Mouse (Mus musculus) kidney, postnatal 0 days (tissue): ENCODE measurements at regions not wholly inside any gene's neighbourhood (a gene's known extent, or its start where the extent isn't known, plus 50 kb on each side); places are given as distances from the start of the nearest gene placed in this dataset.
A peak's percentile ranks its signal among the peaks of the same experiment; 100 is the strongest.

Experiments used
- ATAC-seq: fragments of 200-750 bp; cut with Nextera tagmentation; replicated peaks from 2 replicates; pipeline ENCODE4 v1.8.0; 2017; ENCODE audit warnings: low read depth, moderate number of reproducible peaks, moderate TSS enrichment, moderate library complexity; ENCODE audit not compliant: low FRiP score
- DNase-seq: peaks from one replicate; pipeline ENCODE4 v3.0.0-alpha.2; 2016; ENCODE audit warnings: low spot score
- H3K27ac ChIP-seq: fragments of 300-500 bp; sonication (generic); 2 replicates; pipeline ENCODE4 v1.5.1; 2014; ENCODE audit warnings: mild to moderate bottlenecking
- H3K27me3 ChIP-seq: fragments of 300-500 bp; sonication (generic); 2 replicates; pipeline ENCODE4 v1.6.1; 2014; ENCODE audit warnings: low read length, mixed read lengths; ENCODE audit not compliant: insufficient read depth
- H3K36me3 ChIP-seq: fragments of 300-500 bp; sonication (generic); 2 replicates; pipeline ENCODE4 v1.6.1; 2014; ENCODE audit warnings: low read length, mixed read lengths; ENCODE audit not compliant: insufficient read depth
- H3K4me1 ChIP-seq: fragments of 300-500 bp; sonication (generic); replicated peaks from 2 replicates; pipeline ENCODE4 v1.6.1; 2014; ENCODE audit warnings: antibody characterized with exemption, low read length, mixed read lengths; ENCODE audit not compliant: insufficient read depth
- H3K4me2 ChIP-seq: fragments of 300-500 bp; sonication (generic); 2 replicates; pipeline ENCODE4 v1.6.1; 2014; ENCODE audit warnings: mild to moderate bottlenecking, low read length, moderate library complexity, mixed read lengths
- H3K4me3 ChIP-seq: fragments of 300-500 bp; sonication (generic); replicated peaks from 2 replicates; pipeline ENCODE4 v1.5.1; 2014; ENCODE audit warnings: low read depth, low read length
- H3K9ac ChIP-seq: fragments of 300-500 bp; sonication (generic); 2 replicates; pipeline ENCODE4 v1.6.1; 2014; ENCODE audit warnings: low read depth, low read length
- H3K9me3 ChIP-seq: fragments of 300-500 bp; sonication (generic); replicated peaks from 2 replicates; pipeline ENCODE4 v1.6.1; 2016; ENCODE audit warnings: low read length, inconsistent platforms, mixed read lengths
- CTCF ChIP-seq: IDR thresholded peaks from 2 replicates; pipeline ENCODE4 v1.5.1; 2016; ENCODE audit warnings: antibody characterized with exemption, low read depth, mild to moderate bottlenecking, moderate library complexity
- WGBS: fragments of 180-500 bp; shearing (Covaris S2); extraction: QIAGEN DNeasy Blood & Tissue Kit; methylation state at CpG from one replicate; pipeline ENCODE4 v1.1.7; 2014; 5-methylcytosine and 5-hydroxymethylcytosine counted together

DNA sequence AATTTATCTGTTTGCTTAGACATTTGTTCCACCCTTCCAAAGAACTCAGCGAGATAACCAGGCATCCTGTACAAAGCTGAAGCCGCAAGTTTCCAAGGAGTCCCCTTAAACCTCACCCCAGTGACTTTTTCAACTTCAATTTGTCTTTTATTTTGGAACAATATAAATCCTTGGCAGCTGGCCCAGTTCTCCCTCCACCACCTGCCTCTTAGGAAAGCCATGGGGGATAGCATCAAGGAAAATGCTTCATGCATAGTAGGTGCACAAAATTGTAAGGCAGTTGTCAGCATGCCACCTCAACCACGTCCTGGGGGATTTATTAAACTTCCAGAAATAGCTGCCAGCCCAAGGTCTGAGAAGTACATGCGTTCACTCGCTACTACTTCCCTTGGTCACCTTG is 214.1 kb upstream of the Usp24 start:
- WGBS, result 38% methylated on average over 5 of the region's 5 CpGs
- no peak for TF ChIP-seq CTCF
- H3K27ac ChIP-seq, result peak overlapping the region; percentile 60; the same call in 1 of the 2 replicates
- no peaks in the 10 kb centered on the region for H3K27me3 ChIP-seq
- H3K4me3 ChIP-seq, result no peak overlapping the region
- ATAC-seq (no peak), DNase-seq (peak; percentile 31)
- H3K36me3 ChIP-seq, result no peaks in the 10 kb centered on the region
- no peaks in the 10 kb centered on the region for H3K9me3 ChIP-seq
- no peak overlapping the region; the same call in 1 of the 2 replicates for H3K4me2 ChIP-seq
- H3K4me1 ChIP-seq, result 0 out of 2 replicates have a peak, but pooled peaks cover 4% of the 10 kb centered on the region
- H3K9ac ChIP-seq, result no peak overlapping the region

DNA sequence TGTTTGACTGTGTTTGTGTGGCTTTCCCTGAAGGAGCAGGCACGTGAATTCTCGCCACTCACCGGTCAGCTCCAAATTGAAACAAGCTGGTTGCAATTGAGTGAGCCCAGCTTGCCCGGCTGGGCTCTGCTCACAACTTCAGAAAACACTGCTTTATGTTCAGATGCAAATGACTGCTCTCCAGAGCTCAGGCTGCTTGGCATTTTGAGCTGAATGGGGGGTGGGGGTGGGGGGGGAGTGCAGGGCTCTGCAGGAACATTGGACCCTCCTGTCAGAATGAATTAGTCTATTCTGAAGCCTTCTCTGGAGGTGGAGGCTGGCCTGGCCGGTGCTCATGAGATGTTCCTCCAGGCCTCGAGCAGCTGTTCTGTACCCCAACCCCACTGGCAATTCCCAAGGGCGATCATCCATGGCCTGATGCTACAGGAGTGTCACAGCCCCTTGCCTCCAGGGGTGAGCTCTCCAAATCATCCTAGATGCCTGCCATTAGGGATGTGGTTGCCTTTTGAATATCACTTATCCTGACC is 213.5 kb upstream of the Usp24 start:
- no peak for TF ChIP-seq CTCF
- peak; percentile 31 for DNase-seq
- Histone ChIP-seq H3K36me3 (no peaks in the 10 kb centered on the region), H3K9ac (no peak overlapping the region), H3K27me3 (no peaks in the 10 kb centered on the region), H3K27ac (peak overlapping the region; percentile 60), H3K4me2 (peak overlapping the region; percentile 13; the same call in 1 of the 2 replicates), H3K4me1 (0 out of 2 replicates have a peak, but pooled peaks cover 4% of the 10 kb centered on the region), H3K9me3 (no peaks in the 10 kb centered on the region), H3K4me3 (no peak overlapping the region)
- ATAC-seq, result peak; percentile 40; the same call in 1 of the 2 replicates
- WGBS, result 27% methylated on average over 7 of the region's 7 CpGs

DNA sequence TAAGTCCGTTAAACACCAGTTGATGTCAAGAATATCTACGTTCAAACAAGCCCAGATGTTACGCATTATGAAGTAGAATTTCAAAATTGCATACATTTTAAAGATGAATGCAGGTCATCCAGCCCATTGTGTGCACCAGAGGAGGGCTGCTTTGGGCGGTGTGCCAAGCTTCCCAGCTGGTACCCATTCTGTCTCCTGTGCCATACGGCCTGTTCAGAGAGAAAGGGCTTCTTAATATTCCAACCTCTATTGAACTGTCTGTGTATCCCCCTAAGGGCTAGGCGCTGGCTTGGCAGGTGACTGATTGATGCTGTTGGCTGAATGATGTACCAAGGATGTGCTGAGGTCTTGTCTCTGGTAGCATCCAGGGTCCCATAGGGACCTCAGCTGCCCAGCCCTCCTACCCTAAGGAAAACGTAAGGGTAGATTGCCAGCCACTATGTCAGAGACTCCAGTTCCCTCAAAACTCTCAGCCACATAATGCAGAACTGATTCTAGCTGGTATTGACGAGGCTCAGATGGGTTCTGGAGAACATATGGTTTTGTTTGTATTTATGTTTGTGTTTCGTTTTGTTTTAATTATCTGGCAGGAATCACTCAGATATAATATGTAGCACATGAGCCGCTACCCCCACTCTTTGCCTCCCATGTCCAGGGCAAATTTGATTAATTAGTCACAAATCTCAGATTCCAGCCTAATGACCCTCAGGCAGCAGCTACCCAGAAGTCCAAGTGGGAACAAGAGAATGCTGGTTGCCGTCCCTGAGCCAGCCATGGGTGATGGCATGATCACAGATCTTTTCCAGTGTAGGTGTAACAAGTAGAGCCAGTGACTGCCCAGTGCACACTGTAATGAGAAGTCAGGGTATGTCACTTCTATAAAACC is 212.0 kb upstream of the Usp24 start:
- Histone ChIP-seq H3K27ac (no peak overlapping the region), H3K4me1 (0 out of 2 replicates have a peak, but pooled peaks cover 4% of the 10 kb centered on the region), H3K36me3 (no peaks in the 10 kb centered on the region), H3K4me2 (no peak overlapping the region), H3K27me3 (no peaks in the 10 kb centered on the region), H3K9me3 (no peaks in the 10 kb centered on the region), H3K9ac (no peak overlapping the region), H3K4me3 (no peak overlapping the region)
- 74% methylated on average over 11 of the region's 11 CpGs for WGBS
- no peak for DNase-seq
- ATAC-seq, result no peak
- no peak for TF ChIP-seq CTCF

DNA sequence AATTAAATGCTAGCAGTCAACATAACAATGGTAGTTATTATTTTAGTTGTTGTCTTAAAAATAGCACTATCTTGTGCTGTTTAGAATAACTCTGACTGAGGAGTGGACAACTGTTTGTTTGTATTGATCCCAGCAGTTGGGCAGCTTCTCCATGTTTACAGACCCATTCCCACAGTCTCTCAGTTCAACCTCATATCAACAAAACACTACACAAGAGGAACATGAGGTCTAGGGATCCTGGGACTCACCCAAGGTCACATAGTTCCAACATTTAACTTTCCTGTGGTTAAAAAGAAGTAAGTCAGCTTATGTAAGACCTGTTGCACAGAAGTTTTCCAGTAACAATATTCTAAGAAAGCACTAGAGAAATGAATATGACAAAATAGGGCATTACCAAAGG is 203.0 kb upstream of the Usp24 start:
- no peak for TF ChIP-seq CTCF
- ATAC-seq, result no peak
- H3K9ac ChIP-seq, result no peak overlapping the region
- H3K9me3 ChIP-seq, result no peaks in the 10 kb centered on the region
- H3K36me3 ChIP-seq, result no peaks in the 10 kb centered on the region
- no peaks in the 10 kb centered on the region for H3K27me3 ChIP-seq
- no peak overlapping the region for H3K27ac ChIP-seq
- no peaks in the 10 kb centered on the region for H3K4me1 ChIP-seq
- no peak overlapping the region for H3K4me3 ChIP-seq
- no peak for DNase-seq
- H3K4me2 ChIP-seq, result no peak overlapping the region

DNA sequence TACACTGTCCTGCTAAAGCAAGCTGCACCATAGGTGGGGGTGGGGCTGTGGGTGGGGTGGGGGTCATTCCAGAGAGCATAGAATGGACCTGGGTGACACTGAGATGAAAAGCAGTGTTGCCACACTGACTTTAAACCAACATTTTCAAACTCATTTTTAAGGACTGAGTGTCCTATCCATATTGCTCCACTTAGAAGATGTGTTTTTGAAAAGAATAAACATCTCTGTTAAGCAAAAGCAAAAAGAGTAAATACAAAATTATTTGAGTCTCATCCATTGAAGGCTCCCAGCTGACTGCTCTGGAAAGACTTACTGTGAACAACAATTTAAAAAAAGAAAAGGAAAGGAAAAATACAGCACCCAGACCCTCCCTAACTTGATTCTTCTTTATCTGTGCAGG is 202.3 kb upstream of the Usp24 start:
- H3K9ac ChIP-seq, result no peak overlapping the region
- no peaks in the 10 kb centered on the region for H3K9me3 ChIP-seq
- H3K4me2 ChIP-seq, result no peak overlapping the region
- no peak for TF ChIP-seq CTCF
- DNase-seq, result no peak
- no peak for ATAC-seq
- H3K4me3 ChIP-seq, result no peak overlapping the region
- no peaks in the 10 kb centered on the region for H3K36me3 ChIP-seq
- no peaks in the 10 kb centered on the region for H3K4me1 ChIP-seq
- no peak overlapping the region for H3K27ac ChIP-seq
- H3K27me3 ChIP-seq, result no peaks in the 10 kb centered on the region

DNA sequence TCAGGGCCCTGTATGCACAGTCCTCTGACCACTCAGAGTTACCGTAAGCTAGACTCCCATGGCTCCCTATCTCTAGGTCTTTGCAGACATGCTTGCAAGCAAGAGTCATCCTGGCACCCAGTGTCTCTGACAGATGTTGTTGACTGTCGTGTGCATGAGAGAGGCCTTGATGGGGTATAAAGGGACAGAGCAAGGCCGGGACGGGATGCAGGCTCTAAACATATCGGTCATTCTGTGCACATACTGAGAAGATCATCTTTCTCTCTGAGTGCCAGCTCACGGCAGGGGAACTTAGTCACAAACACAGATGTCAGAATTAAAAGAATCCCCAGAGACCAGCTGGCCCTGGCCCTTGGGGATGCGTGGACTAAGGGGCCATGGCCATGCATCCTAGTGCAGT is 199.4 kb upstream of the Usp24 start:
- no peak overlapping the region for H3K4me3 ChIP-seq
- no peaks in the 10 kb centered on the region for H3K9me3 ChIP-seq
- ATAC-seq, result no peak
- no peak overlapping the region for H3K27ac ChIP-seq
- H3K4me2 ChIP-seq, result no peak overlapping the region
- no peak for TF ChIP-seq CTCF
- H3K9ac ChIP-seq, result no peak overlapping the region
- no peaks in the 10 kb centered on the region for H3K27me3 ChIP-seq
- DNase-seq, result no peak
- 83% methylated on average over 7 of the region's 7 CpGs for WGBS
- H3K36me3 ChIP-seq, result no peaks in the 10 kb centered on the region
- H3K4me1 ChIP-seq, result no peaks in the 10 kb centered on the region
